Mouse (Mus musculus): ENCODE data around the gene Usp28.

DNA sequence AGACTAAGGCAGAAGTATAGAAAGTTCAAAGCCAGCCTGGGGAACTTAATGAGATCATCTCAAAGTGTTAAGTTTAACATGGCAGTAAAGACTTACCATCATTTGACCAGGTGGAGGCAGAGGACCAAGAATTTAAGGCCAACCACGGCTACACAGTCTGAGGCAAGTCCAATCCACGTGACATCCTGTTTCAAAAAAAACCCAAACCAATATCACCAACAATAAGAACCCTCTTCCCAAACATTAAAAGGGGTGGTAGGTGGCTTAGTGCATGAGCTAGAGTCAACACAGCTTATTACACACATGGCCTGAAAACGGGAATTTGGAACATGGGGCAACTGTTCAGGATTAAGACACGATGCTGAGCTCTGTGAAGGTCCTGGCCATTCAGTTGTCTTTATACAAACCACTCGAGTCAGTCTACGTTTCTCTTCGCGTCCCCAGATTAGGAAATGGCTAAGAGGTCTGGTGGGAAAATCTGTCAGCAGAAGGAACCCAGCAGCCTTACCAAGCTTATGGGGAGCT is 793 bp upstream of the Usp28 start:
- TF ChIP-seq CTCF (IDR thresholded peaks at IDR 0.05; ENCODE audit: extremely low read depth, insufficient read length, insufficient replicate concordance, low read depth, low read length) (no peak), POLR2A (IDR thresholded peaks at IDR 0.05; ENCODE audit: low read depth, low read length) (no peak)
